Mouse (Mus musculus): ENCODE data around the gene Spink2. TPM values are rescaled to one million over a fixed set of nuclear protein-coding genes. Genes with fewer than 3 reads are reported as not detected.

Gene Spink2
- polyA plus RNA-seq, 1 experiment from 2014 or later, result not detected

Other genes with a start within 250 kb of the Spink2 start
- 77.3 and 99.6 TPM in 2 replicates for gene Srp72, start 236.8 kb downstream of the Spink2 start, polyA plus RNA-seq (2014; fragmentation: Nextera tagmentation; extraction: Ambion mirVana)
- gene Arl9, start 207.4 kb downstream of the Spink2 start, polyA plus RNA-seq (2014; fragmentation: Nextera tagmentation; extraction: Ambion mirVana), result not detected in 2 replicates
- 0.41 and 0.80 TPM in 2 replicates for gene Thegl, start 195.4 kb downstream of the Spink2 start, polyA plus RNA-seq (2014; fragmentation: Nextera tagmentation; extraction: Ambion mirVana)
- gene Hopx, start 96.3 kb downstream of the Spink2 start, polyA plus RNA-seq (2014; fragmentation: Nextera tagmentation; extraction: Ambion mirVana), result 0.82 and 0.93 TPM in 2 replicates
- gene Rest, start 54.0 kb upstream of the Spink2 start, polyA plus RNA-seq (2014; fragmentation: Nextera tagmentation; extraction: Ambion mirVana), result 5.6 and 8.4 TPM in 2 replicates
- gene Noa1, start 98.6 kb upstream of the Spink2 start, polyA plus RNA-seq (2014; fragmentation: Nextera tagmentation; extraction: Ambion mirVana), result 35.9 and 36.1 TPM in 2 replicates
- gene Polr2b, start 98.7 kb upstream of the Spink2 start, polyA plus RNA-seq (2014; fragmentation: Nextera tagmentation; extraction: Ambion mirVana), result 59.2 and 77.2 TPM in 2 replicates
- 56.3 and 60.7 TPM in 2 replicates for gene Igfbp7, start 196.6 kb upstream of the Spink2 start, polyA plus RNA-seq (2014; fragmentation: Nextera tagmentation; extraction: Ambion mirVana)

All from midbrain, embryonic 14.5 days (tissue).